29 mouse cellular contexts compared by ENCODE assay signal in the genomic region with DNA sequence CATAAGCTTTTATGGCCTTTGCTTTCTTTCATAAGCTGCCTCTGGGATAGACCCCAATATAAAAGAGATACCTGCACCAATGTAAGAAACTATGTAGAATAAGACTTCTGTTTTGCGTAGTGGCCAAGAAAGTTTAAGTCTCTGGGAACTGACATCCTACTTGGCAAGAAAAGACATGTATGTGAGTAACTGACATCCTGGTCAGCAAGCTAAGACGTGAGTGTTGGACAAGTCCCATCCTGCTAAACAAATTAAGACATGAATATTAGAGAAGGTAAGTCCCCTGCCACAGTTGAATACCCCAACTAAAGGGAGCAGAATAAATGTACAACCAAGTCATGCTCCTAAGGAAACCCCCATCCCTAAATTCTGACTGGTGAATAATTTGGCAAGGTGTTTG.
"Had no signal": no experiment of that assay in that cellular context is flagged by ENCODE, and none has a peak within 500 bp of the region (broad histone marks: within the 10 kb centered on the region; RNA-seq: fewer than 3 reads in every experiment).

No protein-coding gene starts in this region.

- H3K36me3 ChIP-seq: limb, embryonic 10.5 days; limb, embryonic 12.5 days; limb, embryonic 13.5 days; limb, embryonic 15.5 days; liver, embryonic 12.5 days; liver, embryonic 13.5 days; liver, embryonic 15.5 days; lung, embryonic 15.5 days; midbrain, embryonic 10.5 days; midbrain, embryonic 12.5 days; midbrain, embryonic 13.5 days; midbrain, embryonic 15.5 days had no signal

- H3K4me1 ChIP-seq: limb, embryonic 10.5 days; limb, embryonic 12.5 days; limb, embryonic 13.5 days; limb, embryonic 15.5 days; lung, embryonic 15.5 days; midbrain, embryonic 10.5 days; midbrain, embryonic 12.5 days; midbrain, embryonic 13.5 days; midbrain, embryonic 15.5 days had no signal

- H3K4me3 ChIP-seq: left cerebral cortex, adult 2 months; limb, embryonic 10.5 days; limb, embryonic 12.5 days; limb, embryonic 13.5 days; limb, embryonic 15.5 days; liver, embryonic 12.5 days; liver, embryonic 13.5 days; liver, embryonic 15.5 days; lung, embryonic 15.5 days; megakaryocyte, embryonic 14.5 days; midbrain, embryonic 10.5 days; midbrain, embryonic 12.5 days; midbrain, embryonic 13.5 days; midbrain, embryonic 15.5 days; myocyte had no signal

- DNase-seq: liver; liver, embryonic 13.5 days; liver, postnatal 0 days; lung, adult 18-20 months; lung, adult 2 months; lung, embryonic 14.5 days; lung, postnatal 10 days; lung, postnatal 14 days; lung, postnatal 36 days; lung, postnatal 4 days; midbrain, embryonic 14.5 days had no signal

- H3K9me3 ChIP-seq: limb, embryonic 10.5 days; limb, embryonic 12.5 days; limb, embryonic 13.5 days; limb, embryonic 15.5 days; liver, embryonic 12.5 days; liver, embryonic 13.5 days; liver, embryonic 15.5 days; lung, embryonic 15.5 days; megakaryocyte, embryonic 14.5 days; midbrain, embryonic 10.5 days; midbrain, embryonic 12.5 days; midbrain, embryonic 13.5 days; midbrain, embryonic 15.5 days had no signal

- H3K9ac ChIP-seq: limb, embryonic 12.5 days; limb, embryonic 13.5 days; limb, embryonic 15.5 days; liver, embryonic 12.5 days; liver, embryonic 13.5 days; liver, embryonic 14.5 days; liver, embryonic 15.5 days; liver, postnatal 0 days; lung, embryonic 14.5 days; lung, embryonic 15.5 days; midbrain, embryonic 12.5 days; midbrain, embryonic 13.5 days; midbrain, embryonic 15.5 days had no signal

- H3K4me2 ChIP-seq: limb, embryonic 12.5 days; limb, embryonic 13.5 days; limb, embryonic 15.5 days; liver, embryonic 11.5 days; liver, embryonic 12.5 days; liver, embryonic 13.5 days; liver, embryonic 15.5 days; lung, embryonic 14.5 days; lung, embryonic 15.5 days; midbrain, embryonic 11.5 days; midbrain, embryonic 12.5 days; midbrain, embryonic 13.5 days; midbrain, embryonic 15.5 days had no signal

- H3K27me3 ChIP-seq: limb, embryonic 12.5 days; limb, embryonic 13.5 days; limb, embryonic 15.5 days; liver, embryonic 12.5 days; liver, embryonic 13.5 days; liver, embryonic 15.5 days; lung, embryonic 15.5 days; megakaryocyte, embryonic 14.5 days; midbrain, embryonic 12.5 days; midbrain, embryonic 13.5 days; midbrain, embryonic 15.5 days had no signal

- H3K27ac ChIP-seq: left cerebral cortex, adult 2 months; limb, embryonic 10.5 days; limb, embryonic 12.5 days; limb, embryonic 13.5 days; limb, embryonic 15.5 days; liver, embryonic 12.5 days; liver, embryonic 13.5 days; liver, embryonic 14.5 days; liver, embryonic 15.5 days; lung, embryonic 15.5 days; macrophage; midbrain, embryonic 10.5 days; midbrain, embryonic 12.5 days; midbrain, embryonic 13.5 days; midbrain, embryonic 15.5 days had no signal
